Mouse (Mus musculus) midbrain, embryonic 12.5 days (tissue): Measurements from ENCODE around the gene Msx1. TPM values are rescaled to one million over a fixed set of nuclear protein-coding genes. Genes with fewer than 3 reads are reported as not detected.

Experiments
- ATAC-seq: fragments of 200-750 bp; cut with Nextera tagmentation; 2 replicates; pipeline ENCODE4 v1.8.0; 2017; ENCODE audit warnings: low read depth, moderate TSS enrichment, moderate library complexity; ENCODE audit not compliant: low FRiP score
- H3K27ac ChIP-seq: fragments of 300-500 bp; sonication (generic); replicated peaks from 2 replicates; pipeline ENCODE4 v1.5.1; 2016; ENCODE audit warnings: mild to moderate bottlenecking
- H3K27me3 ChIP-seq: fragments of 300-500 bp; sonication (generic); 2 replicates; pipeline ENCODE4 v1.6.1; 2016; ENCODE audit warnings: mild to moderate bottlenecking
- H3K36me3 ChIP-seq: fragments of 300-500 bp; sonication (generic); 2 replicates; pipeline ENCODE4 v1.6.1; 2016
- H3K4me1 ChIP-seq: fragments of 300-500 bp; sonication (generic); 2 replicates; pipeline ENCODE4 v1.6.1; 2016
- H3K4me2 ChIP-seq: fragments of 300-500 bp; sonication (generic); replicated peaks from 2 replicates; pipeline ENCODE4 v1.6.1; 2016; ENCODE audit warnings: mild to moderate bottlenecking, moderate library complexity
- H3K4me3 ChIP-seq: fragments of 300-500 bp; sonication (generic); 2 replicates; pipeline ENCODE4 v1.5.1; 2016; ENCODE audit warnings: mild to moderate bottlenecking
- H3K9ac ChIP-seq: fragments of 300-500 bp; sonication (generic); replicated peaks from 2 replicates; pipeline ENCODE4 v1.6.1; 2016; ENCODE audit warnings: mild to moderate bottlenecking, moderate library complexity
- H3K9me3 ChIP-seq: fragments of 300-500 bp; sonication (generic); 2 replicates; pipeline ENCODE4 v1.6.1; 2016; ENCODE audit warnings: mild to moderate bottlenecking
- whole genome bisulfite sequencing: fragments of 180-500 bp; shearing (Covaris S2); methylation state at CpG from one replicate; pipeline ENCODE4 v1.1.7; 2016; 5-methylcytosine and 5-hydroxymethylcytosine counted together
- polyA plus RNA-seq: library from polyadenylated mRNA; unstranded; fragments of >200 nt; fragmentation: Nextera tagmentation; extraction: Ambion mirVana; gene quantifications from 2 replicates; pipeline ENCODE4 v1.2.1, GENCODE M21; 2016

Gene Msx1
- polyA plus RNA-seq = 88.4 and 102 TPM in 2 replicates

DNA sequence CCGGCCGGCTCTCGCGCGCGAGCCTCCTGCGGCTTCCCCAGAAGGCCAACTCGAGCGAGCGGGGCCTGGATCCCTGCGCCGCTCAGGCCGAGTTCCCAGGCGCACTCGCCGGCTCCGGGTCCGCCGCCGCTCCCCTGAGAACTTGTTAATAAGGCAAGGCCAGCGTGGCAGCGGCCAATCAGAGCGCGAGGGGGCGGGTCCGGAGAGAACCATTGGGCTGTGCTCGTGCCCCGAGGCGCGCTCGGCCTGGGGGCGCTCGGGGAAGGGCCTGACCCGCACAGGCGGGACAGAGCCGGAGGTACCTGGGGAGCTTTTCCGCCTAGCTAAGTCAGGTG lies at the start of gene Msx1:
TSS of gene Msx1 (minus strand) at position 123 of the 335 bp plus-strand sequence.
- under 1% methylated on average over 37 of the region's 37 CpGs for whole genome bisulfite sequencing
- H3K36me3 ChIP-seq = no peaks in the 10 kb centered on the region
- H3K4me3 ChIP-seq = peak within 1 kb of the TSS; percentile 53
- H3K9me3 ChIP-seq = no peaks in the 10 kb centered on the region
- peak; percentile 84 for ATAC-seq
- H3K4me1 ChIP-seq = peaks cover 51% of the 10 kb centered on the region
- H3K27ac ChIP-seq = peak within 1 kb of the TSS; percentile 60; the same call in 1 of the 2 replicates
- H3K9ac ChIP-seq = peak within 1 kb of the TSS; percentile 62
- H3K27me3 ChIP-seq = peaks cover 98% of the 10 kb centered on the region
- peak within 1 kb of the TSS; percentile 79 for H3K4me2 ChIP-seq

GRCm38 (mm10) chr5:37865471-37865870 lies 41.1 kb upstream of the Msx1 start:
- 88% methylated on average over 6 of the region's 6 CpGs for WGBS
- Histone ChIP-seq H3K36me3 (no peaks in the 10 kb centered on the region), H3K27me3 (peaks cover 30% of the 10 kb centered on the region; the same call in 1 of the 2 replicates), H3K4me1 (peaks cover 1% of the 10 kb centered on the region; the same call in 1 of the 2 replicates), H3K4me2 (no peak overlapping the region), H3K4me3 (no peak overlapping the region), H3K9me3 (no peaks in the 10 kb centered on the region), H3K27ac (no peak overlapping the region), H3K9ac (no peak overlapping the region)
- ATAC-seq = no peak

DNA sequence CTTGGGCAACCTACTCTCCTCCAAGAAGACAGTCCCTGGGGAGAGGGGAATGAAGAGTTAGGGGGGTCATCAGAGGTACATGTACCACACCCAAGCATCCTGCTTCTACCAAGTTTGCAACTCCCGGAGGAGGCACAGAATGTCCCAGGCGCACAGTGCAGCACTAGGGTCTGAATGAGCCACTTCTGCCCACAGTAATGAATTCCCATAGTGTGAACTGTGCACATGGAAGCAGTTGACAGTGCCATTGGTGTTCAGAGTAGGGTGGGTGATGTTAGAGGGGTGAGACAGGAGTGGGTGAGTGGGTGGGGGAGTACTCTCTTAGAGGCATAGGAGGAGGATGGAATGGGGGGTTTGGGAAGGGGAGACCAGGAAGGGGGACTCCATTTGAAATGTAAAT lies 39.9 kb upstream of the Msx1 start:
- no peaks in the 10 kb centered on the region for H3K9me3 ChIP-seq
- H3K9ac ChIP-seq = no peak overlapping the region
- no peak for ATAC-seq
- peaks cover 10% of the 10 kb centered on the region; the same call in 1 of the 2 replicates for H3K4me1 ChIP-seq
- H3K4me2 ChIP-seq = no peak overlapping the region
- 93% methylated on average over 2 of the region's 2 CpGs for WGBS
- H3K27me3 ChIP-seq = peaks cover 38% of the 10 kb centered on the region
- H3K27ac ChIP-seq = no peak overlapping the region
- no peaks in the 10 kb centered on the region for H3K36me3 ChIP-seq
- H3K4me3 ChIP-seq = no peak overlapping the region

- Histone ChIP-seq H3K36me3 (no peaks in the 10 kb centered on the region), H3K27ac (no peak overlapping the region), H3K4me3 (no peak overlapping the region), H3K27me3 (peaks cover 57% of the 10 kb centered on the region), H3K4me2 (no peak overlapping the region), H3K9me3 (no peaks in the 10 kb centered on the region), H3K9ac (no peak overlapping the region), H3K4me1 (peaks cover 14% of the 10 kb centered on the region; the same call in 1 of the 2 replicates)
- ATAC-seq = no peak
- 79% methylated on average over 6 of the region's 6 CpGs for WGBS
These were observed 36.5 kb upstream of the Msx1 start for GRCm38 (mm10) chr5:37860846-37861245.

- Histone ChIP-seq H3K4me2 (no peak overlapping the region), H3K27me3 (peaks cover 60% of the 10 kb centered on the region), H3K36me3 (no peaks in the 10 kb centered on the region), H3K4me1 (peaks cover 14% of the 10 kb centered on the region; the same call in 1 of the 2 replicates), H3K9me3 (no peaks in the 10 kb centered on the region), H3K9ac (no peak overlapping the region), H3K27ac (no peak overlapping the region), H3K4me3 (no peak overlapping the region)
- ATAC-seq = no peak
- 56% methylated on average over 7 of the region's 7 CpGs for WGBS
These were observed 35.9 kb upstream of the Msx1 start for GRCm38 (mm10) chr5:37860151-37860721.

GRCm38 (mm10) chr5:37857763-37858545 lies 33.6 kb upstream of the Msx1 start:
- peaks cover 14% of the 10 kb centered on the region; the same call in 1 of the 2 replicates for H3K4me1 ChIP-seq
- no peak overlapping the region for H3K27ac ChIP-seq
- 41% methylated on average over 14 of the region's 14 CpGs for WGBS
- H3K4me3 ChIP-seq = no peak overlapping the region
- no peaks in the 10 kb centered on the region for H3K36me3 ChIP-seq
- H3K27me3 ChIP-seq = peaks cover 51% of the 10 kb centered on the region
- no peak for ATAC-seq
- no peak overlapping the region for H3K9ac ChIP-seq
- H3K4me2 ChIP-seq = no peak overlapping the region
- no peaks in the 10 kb centered on the region for H3K9me3 ChIP-seq

GRCm38 (mm10) chr5:37856057-37856456 lies 31.7 kb upstream of the Msx1 start:
- no peak overlapping the region for H3K27ac ChIP-seq
- no peaks in the 10 kb centered on the region for H3K36me3 ChIP-seq
- H3K4me3 ChIP-seq = no peak overlapping the region
- WGBS = 66% methylated on average over 5 of the region's 5 CpGs
- no peak overlapping the region for H3K4me2 ChIP-seq
- H3K4me1 ChIP-seq = peaks cover 17% of the 10 kb centered on the region; the same call in 1 of the 2 replicates
- no peak for ATAC-seq
- no peaks in the 10 kb centered on the region for H3K9me3 ChIP-seq
- no peak overlapping the region for H3K9ac ChIP-seq
- H3K27me3 ChIP-seq = peaks cover 50% of the 10 kb centered on the region

- no peak overlapping the region for H3K4me2 ChIP-seq
- H3K4me3 ChIP-seq = no peak overlapping the region
- ATAC-seq = no peak
- H3K36me3 ChIP-seq = no peaks in the 10 kb centered on the region
- no peak overlapping the region for H3K9ac ChIP-seq
- H3K27me3 ChIP-seq = peaks cover 49% of the 10 kb centered on the region
- H3K9me3 ChIP-seq = no peaks in the 10 kb centered on the region
- no peak overlapping the region for H3K27ac ChIP-seq
- H3K4me1 ChIP-seq = peaks cover 11% of the 10 kb centered on the region
- WGBS = 79% methylated on average over 6 of the region's 6 CpGs
These were observed 29.9 kb upstream of the Msx1 start for GRCm38 (mm10) chr5:37854233-37854632.

DNA sequence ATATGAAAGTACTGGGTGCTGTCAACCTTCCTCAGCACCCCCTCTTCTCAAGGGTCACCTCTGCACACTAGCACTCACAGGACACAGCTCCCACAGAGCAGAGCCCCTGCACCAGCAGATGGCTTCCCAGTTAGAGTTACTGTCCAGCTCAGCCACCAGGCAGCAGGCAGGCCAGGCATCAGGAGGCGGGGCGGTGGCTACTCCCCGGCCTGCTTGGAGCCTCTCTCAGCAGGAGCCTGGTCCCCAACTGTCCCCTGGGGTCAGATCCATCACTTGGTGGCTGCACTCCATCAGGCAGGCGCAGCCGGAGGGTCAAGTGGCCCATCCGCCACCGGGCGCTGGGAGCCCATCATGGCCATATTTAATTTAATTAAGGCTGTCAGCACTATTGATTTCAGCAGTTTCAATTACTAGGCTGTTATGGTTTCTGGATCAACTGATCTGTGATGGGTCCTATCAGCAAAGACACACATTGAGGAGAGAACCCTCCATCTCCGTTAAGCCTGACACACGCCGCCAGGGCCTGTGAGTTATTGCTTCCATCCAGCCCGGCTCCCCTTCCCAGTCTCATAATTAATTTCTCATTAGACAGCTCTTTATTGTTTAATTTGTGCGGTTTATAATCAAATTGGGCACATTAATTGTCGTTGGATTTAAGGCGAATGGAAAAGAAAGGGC lies 27.1 kb upstream of the Msx1 start:
- H3K4me3 ChIP-seq = no peak overlapping the region
- no peak overlapping the region for H3K4me2 ChIP-seq
- peaks cover 14% of the 10 kb centered on the region for H3K4me1 ChIP-seq
- 52% methylated on average over 15 of the region's 15 CpGs for WGBS
- no peaks in the 10 kb centered on the region for H3K9me3 ChIP-seq
- peaks cover 51% of the 10 kb centered on the region for H3K27me3 ChIP-seq
- no peak overlapping the region for H3K9ac ChIP-seq
- no peaks in the 10 kb centered on the region for H3K36me3 ChIP-seq
- ATAC-seq = 0 out of 2 replicates have a peak, but pooled peaks have one; percentile 34
- no peak overlapping the region for H3K27ac ChIP-seq

DNA sequence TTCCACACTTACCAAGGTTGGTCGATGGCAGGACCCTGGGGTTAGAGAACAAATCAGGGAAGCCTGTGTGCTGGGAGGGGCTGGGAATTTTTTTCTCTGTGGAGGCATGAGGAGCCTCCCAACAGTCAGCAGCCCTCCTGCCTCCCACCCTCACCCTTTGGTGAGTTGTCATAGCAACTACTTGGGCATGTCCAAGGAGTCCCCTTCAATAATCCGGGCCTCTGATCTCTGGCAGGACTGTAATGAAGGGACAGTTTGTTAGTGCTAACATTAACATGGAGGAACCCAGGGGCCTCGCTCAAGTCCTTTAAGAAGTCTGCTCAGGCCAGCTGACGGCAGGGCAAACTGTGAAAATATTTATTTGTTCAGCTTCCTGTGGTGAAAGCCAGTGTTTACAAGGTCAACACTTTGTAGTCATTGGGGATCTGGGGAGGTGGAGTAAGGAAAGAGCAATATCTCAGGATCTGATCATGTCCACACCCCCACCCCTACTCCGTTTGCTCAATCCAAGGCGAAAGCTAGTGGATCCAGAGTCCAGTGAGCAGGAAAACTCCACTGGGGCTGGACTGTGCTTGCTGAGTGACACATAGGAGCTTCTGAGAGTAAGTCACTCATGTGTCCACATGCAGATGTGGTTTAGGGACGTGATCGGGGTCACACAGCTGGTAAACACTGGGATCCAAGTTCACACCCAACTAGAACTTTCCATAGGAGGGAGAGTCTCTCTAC lies 24.8 kb upstream of the Msx1 start:
- 32% methylated on average over 8 of the region's 8 CpGs for WGBS
- H3K9ac ChIP-seq = no peak overlapping the region
- no peak overlapping the region for H3K4me3 ChIP-seq
- no peak overlapping the region for H3K4me2 ChIP-seq
- no peaks in the 10 kb centered on the region for H3K9me3 ChIP-seq
- peaks cover 14% of the 10 kb centered on the region for H3K4me1 ChIP-seq
- H3K27ac ChIP-seq = 0 out of 2 replicates have a peak overlapping the region, but pooled peaks have one; percentile 15
- peak; percentile 27; the same call in 1 of the 2 replicates for ATAC-seq
- H3K27me3 ChIP-seq = peaks cover 65% of the 10 kb centered on the region
- H3K36me3 ChIP-seq = no peaks in the 10 kb centered on the region

DNA sequence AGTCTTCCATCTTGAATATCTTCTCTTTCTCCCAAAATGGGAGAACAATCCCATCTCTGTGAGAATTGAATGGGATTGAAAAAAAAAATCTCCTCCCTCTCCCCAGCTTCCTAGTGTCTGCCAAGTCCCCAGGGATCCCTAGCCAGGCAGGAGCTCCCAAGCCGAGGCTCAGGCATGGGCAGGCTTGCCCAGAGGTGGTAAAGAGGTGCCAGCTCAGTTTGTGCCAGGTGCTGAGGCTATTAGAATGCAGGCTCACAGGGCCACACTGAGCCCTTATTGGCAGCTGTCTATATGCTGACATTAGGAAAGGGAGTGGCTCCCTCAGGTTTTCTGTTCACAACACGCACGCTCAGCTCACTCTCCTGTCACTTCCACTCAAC lies 11.9 kb upstream of the Msx1 start:
- Histone ChIP-seq H3K4me1 (peaks cover 15% of the 10 kb centered on the region), H3K27me3 (peaks cover 97% of the 10 kb centered on the region), H3K9me3 (no peaks in the 10 kb centered on the region), H3K27ac (no peak overlapping the region), H3K36me3 (no peaks in the 10 kb centered on the region), H3K4me2 (no peak overlapping the region), H3K9ac (no peak overlapping the region), H3K4me3 (no peak overlapping the region)
- 35% methylated on average over 3 of the region's 3 CpGs for WGBS
- peak; percentile 41; the same call in 1 of the 2 replicates for ATAC-seq
